Mouse (Mus musculus): Measurements from ENCODE around the gene Slit1. TPM values are rescaled to one million over a fixed set of nuclear protein-coding genes. Genes with fewer than 3 reads are reported as not detected.

Gene Slit1
- polyA plus RNA-seq, 1 experiment, result 2.7 TPM

- TF ChIP-seq CTCF (IDR thresholded peaks at IDR 0.05; ENCODE audit: control insufficient read depth, insufficient read depth, low read length) (no peak), POLR2A (IDR thresholded peaks at IDR 0.05; ENCODE audit: borderline replicate concordance, control insufficient read depth, low read depth, low read length) (no peak)
- Histone ChIP-seq H3K4me1 (ENCODE audit: control insufficient read depth, insufficient read depth, low read length) (peaks cover 4% of the 10 kb centered on the region), H3K4me3 (replicated peaks; ENCODE audit: control insufficient read depth, low read depth, low read length) (no peak overlapping the region), H3K27ac (ENCODE audit: control insufficient read depth, insufficient read depth, low read depth, low read length, poor library complexity) (no peak overlapping the region)
- 82% methylated on average over 14 of the region's 14 CpGs for WGBS
Observed at GRCm38 (mm10) chr19:41620366-41621092, 122.9 kb downstream of the Slit1 start.

GRCm38 (mm10) chr19:41618771-41619385 lies 124.6 kb downstream of the Slit1 start:
- 52% methylated on average over 19 of the region's 19 CpGs for WGBS
- TF ChIP-seq POLR2A (IDR thresholded peaks at IDR 0.05; ENCODE audit: borderline replicate concordance, control insufficient read depth, low read depth, low read length), result no peak
- TF ChIP-seq CTCF (IDR thresholded peaks at IDR 0.05; ENCODE audit: control insufficient read depth, insufficient read depth, low read length), result no peak
- Histone ChIP-seq H3K27ac (ENCODE audit: control insufficient read depth, insufficient read depth, low read depth, low read length, poor library complexity) (peak overlapping the region; percentile 26), H3K4me1 (ENCODE audit: control insufficient read depth, insufficient read depth, low read length) (peaks cover 4% of the 10 kb centered on the region), H3K4me3 (replicated peaks; ENCODE audit: control insufficient read depth, low read depth, low read length) (no peak overlapping the region)

GRCm38 (mm10) chr19:41618153-41618657 lies 125.3 kb downstream of the Slit1 start:
- Histone ChIP-seq H3K4me3 (replicated peaks; ENCODE audit: control insufficient read depth, low read depth, low read length) (no peak overlapping the region), H3K27ac (ENCODE audit: control insufficient read depth, insufficient read depth, low read depth, low read length, poor library complexity) (peak overlapping the region; percentile 26; the same call in 1 of the 2 replicates), H3K4me1 (ENCODE audit: control insufficient read depth, insufficient read depth, low read length) (peaks cover 4% of the 10 kb centered on the region)
- WGBS, result 41% methylated on average over 6 of the region's 6 CpGs
- TF ChIP-seq CTCF (IDR thresholded peaks at IDR 0.05; ENCODE audit: control insufficient read depth, insufficient read depth, low read length) (no peak), POLR2A (IDR thresholded peaks at IDR 0.05; ENCODE audit: borderline replicate concordance, control insufficient read depth, low read depth, low read length) (no peak)

GRCm38 (mm10) chr19:41617102-41617501 lies 126.4 kb downstream of the Slit1 start:
- H3K27ac ChIP-seq (ENCODE audit: control insufficient read depth, insufficient read depth, low read depth, low read length, poor library complexity), result peak overlapping the region; percentile 47; the same call in 1 of the 2 replicates
- 80% methylated on average over 13 of the region's 13 CpGs for WGBS

GRCm38 (mm10) chr19:41616274-41616673 lies 127.2 kb downstream of the Slit1 start:
- peak overlapping the region; percentile 47; the same call in 1 of the 2 replicates for H3K27ac ChIP-seq (ENCODE audit: control insufficient read depth, insufficient read depth, low read depth, low read length, poor library complexity)
- TF ChIP-seq CTCF (IDR thresholded peaks at IDR 0.05; ENCODE audit: control insufficient read depth, insufficient read depth, low read length) (no peak), POLR2A (IDR thresholded peaks at IDR 0.05; ENCODE audit: borderline replicate concordance, control insufficient read depth, low read depth, low read length) (no peak)

More at GRCm38 (mm10) chr19:41617102-41617501, 126.4 kb downstream of the Slit1 start:
- Histone ChIP-seq H3K4me3 (replicated peaks; ENCODE audit: control insufficient read depth, low read depth, low read length) (no peak overlapping the region), H3K4me1 (ENCODE audit: control insufficient read depth, insufficient read depth, low read length) (peaks cover 4% of the 10 kb centered on the region)
- TF ChIP-seq CTCF (IDR thresholded peaks at IDR 0.05; ENCODE audit: control insufficient read depth, insufficient read depth, low read length), result no peak
- no peak for TF ChIP-seq POLR2A (IDR thresholded peaks at IDR 0.05; ENCODE audit: borderline replicate concordance, control insufficient read depth, low read depth, low read length)

GRCm38 (mm10) chr19:41615606-41616224 lies 127.8 kb downstream of the Slit1 start:
- Histone ChIP-seq H3K4me3 (replicated peaks; ENCODE audit: control insufficient read depth, low read depth, low read length) (no peak overlapping the region), H3K27ac (ENCODE audit: control insufficient read depth, insufficient read depth, low read depth, low read length, poor library complexity) (no peak overlapping the region), H3K4me1 (ENCODE audit: control insufficient read depth, insufficient read depth, low read length) (peaks cover 4% of the 10 kb centered on the region)
- WGBS, result 52% methylated on average over 11 of the region's 11 CpGs
- no peak for TF ChIP-seq CTCF (IDR thresholded peaks at IDR 0.05; ENCODE audit: control insufficient read depth, insufficient read depth, low read length)
- TF ChIP-seq POLR2A (IDR thresholded peaks at IDR 0.05; ENCODE audit: borderline replicate concordance, control insufficient read depth, low read depth, low read length), result no peak

More at GRCm38 (mm10) chr19:41616274-41616673, 127.2 kb downstream of the Slit1 start:
- 78% methylated on average over 6 of the region's 6 CpGs for WGBS
- Histone ChIP-seq H3K4me1 (ENCODE audit: control insufficient read depth, insufficient read depth, low read length) (peaks cover 4% of the 10 kb centered on the region), H3K4me3 (replicated peaks; ENCODE audit: control insufficient read depth, low read depth, low read length) (no peak overlapping the region)

- no peak overlapping the region for H3K27ac ChIP-seq (ENCODE audit: control insufficient read depth, insufficient read depth, low read depth, low read length, poor library complexity)
- TF ChIP-seq POLR2A (IDR thresholded peaks at IDR 0.05; ENCODE audit: borderline replicate concordance, control insufficient read depth, low read depth, low read length) (no peak), CTCF (IDR thresholded peaks at IDR 0.05; ENCODE audit: control insufficient read depth, insufficient read depth, low read length) (no peak)
- no peak overlapping the region for H3K4me3 ChIP-seq (replicated peaks; ENCODE audit: control insufficient read depth, low read depth, low read length)
- peaks cover 4% of the 10 kb centered on the region for H3K4me1 ChIP-seq (ENCODE audit: control insufficient read depth, insufficient read depth, low read length)
- WGBS, result 57% methylated on average over 16 of the region's 16 CpGs
Observed at GRCm38 (mm10) chr19:41613325-41614087, 130.0 kb downstream of the Slit1 start.

Measured in bone marrow, adult 2 months (tissue).